Mouse (Mus musculus) forebrain, postnatal 0 days (tissue): ENCODE measurements at regions not wholly inside any gene's neighbourhood (a gene's known extent, or its start where the extent isn't known, plus 50 kb on each side); places are given as distances from the start of the nearest gene placed in this dataset.

Source experiments
- ATAC-seq: fragments of 200-750 bp; cut with Nextera tagmentation; 2 replicates; pipeline ENCODE4 v1.8.0; 2017; ENCODE audit warnings: mild to moderate bottlenecking, moderate library complexity
- DNase-seq: peaks from one replicate; pipeline ENCODE4 v3.0.0-alpha.2; 2015
- H3K27ac ChIP-seq: fragments of 300-500 bp; sonication (generic); 2 replicates; pipeline ENCODE4 v1.5.1; 2014; ENCODE audit warnings: low read depth, mild to moderate bottlenecking, antibody characterized with exemption, low read length, moderate library complexity, mixed read lengths
- H3K27me3 ChIP-seq: fragments of 300-500 bp; sonication (generic); 2 replicates; pipeline ENCODE4 v1.6.1; 2014; ENCODE audit warnings: mild to moderate bottlenecking, low read length, mixed read lengths; ENCODE audit not compliant: insufficient read depth
- H3K36me3 ChIP-seq: fragments of 300-500 bp; sonication (generic); 2 replicates; pipeline ENCODE4 v1.6.1; 2014; ENCODE audit warnings: mild to moderate bottlenecking, moderate library complexity; ENCODE audit not compliant: insufficient read depth
- H3K4me1 ChIP-seq: fragments of 300-500 bp; sonication (generic); 2 replicates; pipeline ENCODE4 v1.6.1; 2014; ENCODE audit warnings: antibody characterized with exemption; ENCODE audit not compliant: insufficient read depth
- H3K4me2 ChIP-seq: fragments of 300-500 bp; sonication (generic); 2 replicates; pipeline ENCODE4 v1.6.1; 2014; ENCODE audit warnings: low read depth, mild to moderate bottlenecking, moderate library complexity
- H3K4me3 ChIP-seq: fragments of 300-500 bp; sonication (generic); 2 replicates; pipeline ENCODE4 v1.5.1; 2014; ENCODE audit warnings: low read depth, low read length, mixed read lengths
- H3K9ac ChIP-seq: fragments of 300-500 bp; sonication (generic); 2 replicates; pipeline ENCODE4 v1.6.1; 2014; ENCODE audit warnings: mild to moderate bottlenecking
- H3K9me3 ChIP-seq: fragments of 300-500 bp; sonication (generic); 2 replicates; pipeline ENCODE4 v1.6.1; 2016; ENCODE audit warnings: low read length
- CTCF ChIP-seq: sonication (generic); IDR thresholded peaks from 2 replicates; pipeline ENCODE4 v1.5.1; 2016; ENCODE audit warnings: antibody characterized with exemption, control low read depth, low read depth
- WGBS: fragments of 180-500 bp; shearing (Covaris S2); extraction: QIAGEN DNeasy Blood & Tissue Kit; methylation state at CpG from one replicate; pipeline ENCODE4 v1.1.7; 2014; 5-methylcytosine and 5-hydroxymethylcytosine counted together

- Histone ChIP-seq H3K9ac (no peak overlapping the region), H3K4me2 (no peak overlapping the region), H3K27me3 (no peaks in the 10 kb centered on the region), H3K4me1 (no peaks in the 10 kb centered on the region), H3K4me3 (no peak overlapping the region), H3K9me3 (no peaks in the 10 kb centered on the region), H3K27ac (no peak overlapping the region), H3K36me3 (no peaks in the 10 kb centered on the region)
- no peak for DNase-seq
- 37% methylated on average over 14 of the region's 14 CpGs for WGBS
- TF ChIP-seq CTCF, result no peak
- ATAC-seq, result no peak
Observed at GRCm38 (mm10) chr4:152878941-152879340, 401.3 kb upstream of the Kcnab2 start.

GRCm38 (mm10) chr4:152878401-152878800 lies 400.7 kb upstream of the Kcnab2 start:
- no peaks in the 10 kb centered on the region for H3K9me3 ChIP-seq
- no peak overlapping the region for H3K4me3 ChIP-seq
- no peak for TF ChIP-seq CTCF
- H3K4me2 ChIP-seq, result no peak overlapping the region
- WGBS, result 81% methylated on average over 3 of the region's 3 CpGs
- no peak overlapping the region for H3K27ac ChIP-seq
- ATAC-seq (no peak), DNase-seq (no peak)
- no peaks in the 10 kb centered on the region for H3K36me3 ChIP-seq
- no peaks in the 10 kb centered on the region for H3K4me1 ChIP-seq
- no peaks in the 10 kb centered on the region for H3K27me3 ChIP-seq
- no peak overlapping the region for H3K9ac ChIP-seq

GRCm38 (mm10) chr4:152870046-152870445 lies 392.4 kb upstream of the Kcnab2 start:
- no peak for ATAC-seq

GRCm38 (mm10) chr4:152865894-152866293 lies 388.2 kb upstream of the Kcnab2 start:
- H3K9ac ChIP-seq, result no peak overlapping the region
- no peak for DNase-seq
- no peaks in the 10 kb centered on the region for H3K36me3 ChIP-seq
- H3K4me3 ChIP-seq, result no peak overlapping the region
- no peaks in the 10 kb centered on the region; the same call in 1 of the 2 replicates for H3K4me1 ChIP-seq
- H3K9me3 ChIP-seq, result no peaks in the 10 kb centered on the region
- no peaks in the 10 kb centered on the region for H3K27me3 ChIP-seq
- no peak for TF ChIP-seq CTCF
- 64% methylated on average over 8 of the region's 8 CpGs for WGBS
- H3K4me2 ChIP-seq, result no peak overlapping the region
- H3K27ac ChIP-seq, result no peak overlapping the region
- ATAC-seq, result no peak

More at GRCm38 (mm10) chr4:152870046-152870445, 392.4 kb upstream of the Kcnab2 start:
- no peak overlapping the region for H3K4me2 ChIP-seq
- no peak overlapping the region for H3K4me3 ChIP-seq
- TF ChIP-seq CTCF, result no peak
- H3K36me3 ChIP-seq, result no peaks in the 10 kb centered on the region
- 87% methylated on average over 5 of the region's 5 CpGs for WGBS
- no peaks in the 10 kb centered on the region for H3K27me3 ChIP-seq
- DNase-seq, result no peak
- H3K9me3 ChIP-seq, result no peaks in the 10 kb centered on the region
- H3K4me1 ChIP-seq, result no peaks in the 10 kb centered on the region
- no peak overlapping the region for H3K9ac ChIP-seq
- H3K27ac ChIP-seq, result no peak overlapping the region

- peak; percentile 27; the same call in 1 of the 2 replicates for ATAC-seq
- WGBS, result 23% methylated on average over 11 of the region's 11 CpGs
- no peak overlapping the region for H3K4me3 ChIP-seq
Observed at GRCm38 (mm10) chr4:152862818-152863614, 385.3 kb upstream of the Kcnab2 start.

GRCm38 (mm10) chr4:152859161-152859560 lies 381.5 kb upstream of the Kcnab2 start:
- Histone ChIP-seq H3K4me3 (no peak overlapping the region), H3K27me3 (no peaks in the 10 kb centered on the region), H3K27ac (no peak overlapping the region), H3K9me3 (no peaks in the 10 kb centered on the region), H3K4me2 (no peak overlapping the region), H3K4me1 (no peaks in the 10 kb centered on the region; the same call in 1 of the 2 replicates), H3K36me3 (no peaks in the 10 kb centered on the region), H3K9ac (no peak overlapping the region)
- ATAC-seq, result no peak
- DNase-seq, result no peak
- TF ChIP-seq CTCF, result no peak
- WGBS, result 78% methylated on average over 9 of the region's 9 CpGs

More at GRCm38 (mm10) chr4:152862818-152863614, 385.3 kb upstream of the Kcnab2 start:
- DNase-seq, result peak; percentile 45
- no peak for TF ChIP-seq CTCF
- Histone ChIP-seq H3K27ac (no peak overlapping the region; the same call in 1 of the 2 replicates), H3K4me2 (no peak overlapping the region), H3K9me3 (no peaks in the 10 kb centered on the region), H3K4me1 (no peaks in the 10 kb centered on the region; the same call in 1 of the 2 replicates), H3K36me3 (no peaks in the 10 kb centered on the region), H3K9ac (no peak overlapping the region), H3K27me3 (no peaks in the 10 kb centered on the region)

- no peak for ATAC-seq
- Histone ChIP-seq H3K4me3 (no peak overlapping the region), H3K27ac (no peak overlapping the region), H3K4me1 (no peaks in the 10 kb centered on the region), H3K4me2 (no peak overlapping the region), H3K36me3 (no peaks in the 10 kb centered on the region), H3K9me3 (no peaks in the 10 kb centered on the region), H3K9ac (no peak overlapping the region), H3K27me3 (no peaks in the 10 kb centered on the region)
- no peak for TF ChIP-seq CTCF
- no peak for DNase-seq
- WGBS, result 70% methylated on average over 9 of the region's 9 CpGs
Observed at GRCm38 (mm10) chr4:152850147-152850546, 372.5 kb upstream of the Kcnab2 start.
